Mouse (Mus musculus): Measurements from ENCODE around the gene Zfp592.
A peak's percentile ranks its signal among the peaks of the same experiment; 100 is the strongest.

Gene Zfp592

DNA sequence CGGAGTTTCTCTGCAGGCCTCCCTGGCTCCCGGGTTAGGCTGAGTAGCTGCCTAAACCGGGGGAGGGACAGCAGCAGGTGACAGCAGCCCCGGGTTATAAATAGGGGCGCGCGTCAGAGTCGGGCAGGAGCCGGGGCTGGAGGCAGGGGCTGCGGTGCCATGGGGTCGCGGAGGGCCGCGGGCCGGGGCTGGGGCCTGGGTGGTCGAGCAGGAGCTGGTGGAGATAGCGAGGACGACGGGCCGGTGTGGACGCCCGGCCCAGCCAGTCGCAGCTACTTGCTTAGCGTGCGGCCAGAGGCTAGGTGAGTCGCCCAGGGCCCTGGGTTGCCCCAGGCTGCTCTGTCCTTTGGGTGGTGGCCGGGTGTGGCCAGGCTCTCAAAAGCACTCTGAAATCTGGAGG, 64.0 kb downstream of the Zfp592 start, which contains the start of gene Alpk3:
Gene Alpk3, plus strand, starts transcription at position 130 of the 400 bp plus-strand sequence.
- Histone ChIP-seq H3K36me3 (ENCODE audit: insufficient read depth, low read length) (no peaks in the 10 kb centered on the region), H3K9me3 (ENCODE audit: low read length) (no peaks in the 10 kb centered on the region), H3K27me3 (ENCODE audit: insufficient read depth, low read length) (peaks cover 13% of the 10 kb centered on the region), H3K4me3 (replicated peaks; ENCODE audit: low read length) (peak within 1 kb of the TSS; percentile 69), H3K4me1 (replicated peaks; ENCODE audit: low read depth, low read length) (peaks cover 48% of the 10 kb centered on the region)
- TF ChIP-seq POU5F1 (IDR thresholded peaks at IDR 0.05; ENCODE audit: borderline replicate concordance, low read length) = no peak
- no peak for TF ChIP-seq NANOG (IDR thresholded peaks at IDR 0.05; ENCODE audit: borderline replicate concordance, low read length)
- TF ChIP-seq CTCF (conservative IDR thresholded peaks at IDR 0.05; ENCODE audit: low read length) = no peak

DNA sequence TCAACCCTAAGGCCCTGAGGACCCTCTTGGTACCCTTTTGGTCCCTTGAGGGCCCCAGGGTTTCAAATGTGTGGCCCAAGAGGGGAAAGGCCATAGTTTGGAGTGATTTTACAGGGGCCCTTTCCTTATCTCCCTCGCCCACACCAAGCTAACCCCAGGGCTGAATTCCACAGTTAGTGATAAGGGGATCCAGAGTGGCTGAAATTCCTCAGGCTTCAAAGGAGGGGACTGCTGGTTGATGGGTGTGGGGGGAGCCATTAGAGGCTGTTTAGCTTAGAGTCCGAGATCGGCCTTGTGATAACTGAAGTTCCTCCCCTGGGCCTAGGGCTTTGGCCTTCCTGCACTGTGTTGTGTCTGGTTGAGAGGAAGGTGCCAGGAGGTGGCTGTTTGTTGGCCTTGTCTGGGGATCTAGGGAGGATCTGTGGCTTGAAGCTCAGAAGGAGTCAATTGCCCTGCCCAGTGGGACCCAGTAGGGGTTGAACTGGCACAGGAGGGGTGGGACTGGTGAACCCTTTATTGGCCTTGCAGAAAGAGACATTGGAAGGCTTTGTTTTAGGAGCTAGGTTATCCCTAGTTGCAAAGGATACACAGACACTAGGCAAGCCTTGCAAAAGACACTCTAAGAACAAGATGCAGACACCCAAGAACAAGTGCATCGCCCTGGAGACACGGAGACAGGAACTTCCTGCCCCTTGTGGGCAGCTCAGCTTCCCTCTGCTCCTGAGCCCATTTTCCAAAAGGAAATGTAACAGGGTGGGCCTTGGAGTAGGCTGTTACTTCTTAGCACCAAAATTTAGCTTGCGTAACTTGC, 64.6 kb downstream of the Zfp592 start:
- H3K4me3 ChIP-seq (replicated peaks; ENCODE audit: low read length) = peak overlapping the region; percentile 69
- H3K27me3 ChIP-seq (ENCODE audit: insufficient read depth, low read length) = peaks cover 13% of the 10 kb centered on the region
- H3K36me3 ChIP-seq (ENCODE audit: insufficient read depth, low read length) = no peaks in the 10 kb centered on the region
- TF ChIP-seq NANOG (IDR thresholded peaks at IDR 0.05; ENCODE audit: borderline replicate concordance, low read length) = no peak
- H3K4me1 ChIP-seq (replicated peaks; ENCODE audit: low read depth, low read length) = peaks cover 54% of the 10 kb centered on the region
- H3K9me3 ChIP-seq (ENCODE audit: low read length) = no peaks in the 10 kb centered on the region

DNA sequence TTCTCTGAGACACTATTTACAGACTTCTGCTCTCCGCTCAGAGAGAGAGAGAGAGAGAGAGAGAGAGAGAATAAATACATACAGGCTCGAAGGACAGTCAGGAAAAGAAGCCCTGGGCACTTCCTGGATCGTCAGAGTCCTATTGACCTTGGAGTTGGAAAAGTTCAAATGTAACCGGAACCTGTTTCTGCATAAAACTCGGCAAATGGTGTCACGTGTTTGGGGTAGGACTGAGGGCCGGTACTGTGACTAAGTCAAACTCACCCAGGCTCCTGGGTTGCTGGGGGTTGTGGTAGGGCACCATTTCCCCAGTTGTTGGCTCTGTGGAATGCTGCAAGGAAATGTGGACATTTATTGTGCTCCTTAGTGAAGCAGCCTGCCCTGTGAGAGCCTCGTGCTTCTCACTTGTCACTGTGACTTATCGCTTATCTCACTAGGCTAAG, 65.3 kb downstream of the Zfp592 start:
- no peak for TF ChIP-seq NANOG (IDR thresholded peaks at IDR 0.05; ENCODE audit: borderline replicate concordance, low read length)
- Histone ChIP-seq H3K36me3 (ENCODE audit: insufficient read depth, low read length) (no peaks in the 10 kb centered on the region), H3K9me3 (ENCODE audit: low read length) (no peaks in the 10 kb centered on the region), H3K4me1 (replicated peaks; ENCODE audit: low read depth, low read length) (peaks cover 57% of the 10 kb centered on the region), H3K27me3 (ENCODE audit: insufficient read depth, low read length) (peaks cover 13% of the 10 kb centered on the region), H3K4me3 (replicated peaks; ENCODE audit: low read length) (peak overlapping the region; percentile 32)

DNA sequence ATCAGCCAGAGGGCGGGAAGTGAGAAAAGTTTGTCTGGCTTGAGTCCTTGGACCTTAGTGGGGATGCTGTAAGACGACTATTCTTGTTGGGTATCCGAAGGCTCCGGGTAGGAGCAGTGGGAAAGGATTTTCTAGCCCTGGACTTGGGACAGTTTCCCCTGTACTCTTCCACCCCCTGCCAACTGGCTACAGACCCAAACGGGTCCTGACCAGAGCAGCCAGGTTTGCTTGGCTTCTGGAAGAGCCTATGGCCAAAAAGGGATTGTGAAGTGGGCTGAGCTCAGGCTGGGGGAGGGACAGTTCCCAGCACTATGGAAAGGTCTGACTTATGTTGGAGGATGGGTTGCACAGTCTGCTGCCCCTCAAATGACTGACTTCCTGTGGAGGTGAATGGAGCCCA, 65.9 kb downstream of the Zfp592 start:
- Histone ChIP-seq H3K4me3 (replicated peaks; ENCODE audit: low read length) (peak overlapping the region; percentile 32), H3K27me3 (ENCODE audit: insufficient read depth, low read length) (peaks cover 13% of the 10 kb centered on the region), H3K36me3 (ENCODE audit: insufficient read depth, low read length) (no peaks in the 10 kb centered on the region), H3K9me3 (ENCODE audit: low read length) (no peaks in the 10 kb centered on the region), H3K4me1 (replicated peaks; ENCODE audit: low read depth, low read length) (peaks cover 64% of the 10 kb centered on the region)
- TF ChIP-seq POU5F1 (IDR thresholded peaks at IDR 0.05; ENCODE audit: borderline replicate concordance, low read length) = no peak
- no peak for TF ChIP-seq CTCF (conservative IDR thresholded peaks at IDR 0.05; ENCODE audit: low read length)
- TF ChIP-seq NANOG (IDR thresholded peaks at IDR 0.05; ENCODE audit: borderline replicate concordance, low read length) = no peak

DNA sequence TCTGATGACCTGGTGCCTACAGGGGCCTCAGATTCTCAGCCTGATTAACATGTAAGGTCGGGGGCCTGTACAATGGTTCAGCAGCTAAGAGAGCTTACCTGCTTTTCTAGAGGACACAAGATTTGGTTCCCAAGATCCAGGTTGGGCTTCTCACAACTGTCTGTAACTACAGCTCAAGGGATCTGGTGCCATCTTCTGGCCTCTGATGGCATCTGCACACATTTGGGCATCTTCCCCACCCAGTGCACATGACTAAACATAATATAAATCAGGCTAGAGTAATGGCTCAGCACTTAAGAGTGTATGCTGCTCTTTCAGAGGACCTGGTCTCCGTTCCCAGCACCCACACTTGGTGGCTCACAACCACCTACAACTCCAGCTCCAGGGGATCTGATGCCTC, 67.4 kb downstream of the Zfp592 start:
- Histone ChIP-seq H3K9me3 (ENCODE audit: low read length) (no peaks in the 10 kb centered on the region), H3K4me1 (replicated peaks; ENCODE audit: low read depth, low read length) (peaks cover 72% of the 10 kb centered on the region), H3K36me3 (ENCODE audit: insufficient read depth, low read length) (no peaks in the 10 kb centered on the region), H3K27me3 (ENCODE audit: insufficient read depth, low read length) (peaks cover 13% of the 10 kb centered on the region), H3K4me3 (replicated peaks; ENCODE audit: low read length) (no peak overlapping the region)
- TF ChIP-seq POU5F1 (IDR thresholded peaks at IDR 0.05; ENCODE audit: borderline replicate concordance, low read length) (no peak), NANOG (IDR thresholded peaks at IDR 0.05; ENCODE audit: borderline replicate concordance, low read length) (no peak), CTCF (conservative IDR thresholded peaks at IDR 0.05; ENCODE audit: low read length) (peak; percentile 79)

GRCm38 (mm10) chr7:81061936-81062335, 68.5 kb downstream of the Zfp592 start:
- H3K4me1 ChIP-seq (replicated peaks; ENCODE audit: low read depth, low read length) = peaks cover 80% of the 10 kb centered on the region
- TF ChIP-seq CTCF (conservative IDR thresholded peaks at IDR 0.05; ENCODE audit: low read length) = no peak
- no peak for TF ChIP-seq POU5F1 (IDR thresholded peaks at IDR 0.05; ENCODE audit: borderline replicate concordance, low read length)
- no peak for TF ChIP-seq NANOG (IDR thresholded peaks at IDR 0.05; ENCODE audit: borderline replicate concordance, low read length)
- H3K36me3 ChIP-seq (ENCODE audit: insufficient read depth, low read length) = no peaks in the 10 kb centered on the region
- peaks cover 9% of the 10 kb centered on the region for H3K27me3 ChIP-seq (ENCODE audit: insufficient read depth, low read length)
- H3K4me3 ChIP-seq (replicated peaks; ENCODE audit: low read length) = peak overlapping the region; percentile 70
- no peaks in the 10 kb centered on the region for H3K9me3 ChIP-seq (ENCODE audit: low read length)

DNA sequence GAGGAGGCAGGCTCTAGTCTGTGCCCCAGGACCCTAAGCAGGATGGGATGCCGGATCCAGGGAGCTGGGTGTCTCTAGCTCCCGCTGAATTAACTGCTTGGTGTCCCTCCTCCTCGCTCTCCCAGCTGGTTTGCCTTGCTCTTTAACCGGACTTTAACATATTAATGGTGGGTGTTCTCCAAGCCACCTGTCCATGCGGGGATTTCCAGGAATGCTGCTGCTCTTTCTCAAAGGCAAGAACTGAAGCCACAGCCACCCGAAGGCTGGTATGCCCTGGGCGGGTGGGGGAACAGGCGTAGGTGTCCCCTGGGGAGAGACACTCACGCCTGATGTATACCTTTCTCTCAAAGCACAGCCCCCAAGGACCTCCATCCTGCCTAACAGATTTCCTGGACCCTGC, 69.9 kb downstream of the Zfp592 start:
- TF ChIP-seq NANOG (IDR thresholded peaks at IDR 0.05; ENCODE audit: borderline replicate concordance, low read length) (no peak), POU5F1 (IDR thresholded peaks at IDR 0.05; ENCODE audit: borderline replicate concordance, low read length) (no peak), CTCF (conservative IDR thresholded peaks at IDR 0.05; ENCODE audit: low read length) (no peak)

DNA sequence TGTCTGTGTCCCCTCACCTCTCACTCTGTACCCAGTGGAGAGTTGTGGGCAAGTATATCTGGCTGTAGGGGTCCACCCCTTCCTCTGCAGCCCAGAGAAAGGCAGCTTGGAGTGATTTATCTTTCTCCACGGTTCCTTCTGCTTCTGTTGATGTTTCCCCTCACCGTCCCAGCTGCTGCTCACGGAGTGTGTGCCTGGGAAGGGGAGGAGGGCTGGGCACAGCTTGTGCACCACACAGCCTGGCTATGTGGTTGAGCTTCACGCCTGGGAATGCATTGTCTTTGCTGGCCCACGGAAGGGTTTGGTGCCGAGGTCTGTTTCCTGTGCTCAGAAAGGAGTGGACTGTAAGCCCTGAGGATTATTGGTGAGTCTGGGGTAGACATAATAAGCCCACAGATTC, 73.2 kb downstream of the Zfp592 start:
- peaks cover 56% of the 10 kb centered on the region for H3K4me1 ChIP-seq (replicated peaks; ENCODE audit: low read depth, low read length)
- H3K4me3 ChIP-seq (replicated peaks; ENCODE audit: low read length) = no peak overlapping the region
- H3K36me3 ChIP-seq (ENCODE audit: insufficient read depth, low read length) = 0 out of 2 replicates have a peak, but pooled peaks cover 4% of the 10 kb centered on the region
- no peaks in the 10 kb centered on the region for H3K27me3 ChIP-seq (ENCODE audit: insufficient read depth, low read length)
- TF ChIP-seq NANOG (IDR thresholded peaks at IDR 0.05; ENCODE audit: borderline replicate concordance, low read length) = no peak
- TF ChIP-seq POU5F1 (IDR thresholded peaks at IDR 0.05; ENCODE audit: borderline replicate concordance, low read length) = no peak
- no peak for TF ChIP-seq CTCF (conservative IDR thresholded peaks at IDR 0.05; ENCODE audit: low read length)
- H3K9me3 ChIP-seq (ENCODE audit: low read length) = no peaks in the 10 kb centered on the region

More for the DNA sequence above, 69.9 kb downstream of the Zfp592 start:
- H3K36me3 ChIP-seq (ENCODE audit: insufficient read depth, low read length) = no peaks in the 10 kb centered on the region
- peaks cover 73% of the 10 kb centered on the region for H3K4me1 ChIP-seq (replicated peaks; ENCODE audit: low read depth, low read length)
- no peaks in the 10 kb centered on the region for H3K27me3 ChIP-seq (ENCODE audit: insufficient read depth, low read length)
- no peaks in the 10 kb centered on the region for H3K9me3 ChIP-seq (ENCODE audit: low read length)
- peak overlapping the region; percentile 70 for H3K4me3 ChIP-seq (replicated peaks; ENCODE audit: low read length)

DNA sequence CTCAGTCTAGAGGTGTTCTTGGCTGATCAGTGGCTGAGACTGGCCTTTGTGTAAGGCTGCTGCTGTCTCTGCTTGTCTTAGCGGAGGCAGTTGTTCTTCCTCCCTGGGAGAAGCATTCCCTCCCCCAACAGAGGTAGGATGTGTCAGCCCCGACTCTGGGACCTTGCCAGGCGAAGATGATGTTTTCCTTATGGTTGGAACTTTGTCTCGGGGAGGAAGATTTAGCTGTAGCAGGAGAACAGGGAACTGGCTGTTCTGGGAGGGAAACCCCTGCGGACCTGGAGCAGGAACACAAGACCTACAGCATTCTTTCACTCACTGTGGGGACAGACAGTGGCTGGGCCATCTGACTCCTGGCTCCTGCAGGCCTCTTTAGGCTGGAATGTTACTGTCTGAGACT, 79.0 kb downstream of the Zfp592 start:
- Histone ChIP-seq H3K4me3 (replicated peaks; ENCODE audit: low read length) (no peak overlapping the region), H3K27me3 (ENCODE audit: insufficient read depth, low read length) (peaks cover 14% of the 10 kb centered on the region), H3K9me3 (ENCODE audit: low read length) (no peaks in the 10 kb centered on the region), H3K4me1 (replicated peaks; ENCODE audit: low read depth, low read length) (peaks cover 46% of the 10 kb centered on the region), H3K36me3 (ENCODE audit: insufficient read depth, low read length) (0 out of 2 replicates have a peak, but pooled peaks cover 4% of the 10 kb centered on the region)
- TF ChIP-seq NANOG (IDR thresholded peaks at IDR 0.05; ENCODE audit: borderline replicate concordance, low read length) = no peak
- TF ChIP-seq POU5F1 (IDR thresholded peaks at IDR 0.05; ENCODE audit: borderline replicate concordance, low read length) = no peak
- no peak for TF ChIP-seq CTCF (conservative IDR thresholded peaks at IDR 0.05; ENCODE audit: low read length)
